In genomic region chr3:54822526-54822925, GRCm38 (mm10) we compare ENCODE assay signal across 27 mouse cellular contexts. TPM values are rescaled to one million over a fixed set of nuclear protein-coding genes. Genes with fewer than 3 reads are reported as not detected.
DNase-seq lines count a peak whose midpoint lies in the region; ATAC-seq lines count a peak whose summit lies in the region.
"Had no signal": no experiment of that assay in that cellular context is flagged by ENCODE, and none has a peak within 500 bp of the region (broad histone marks: within the 10 kb centered on the region; RNA-seq: fewer than 3 reads in every experiment).

No protein-coding gene starts in this region.

- no peak for DNase-seq in kidney, adult 8-10 months
- peak; percentile 52 for DNase-seq in midbrain, embryonic 14.5 days
- peak; percentile 5 for DNase-seq in NIH3T3 (ENCODE audit: low read depth)
- DNase-seq in spleen, postnatal 36 days (ENCODE audit: low spot score in 2 of 2) = no peak
- DNase-seq: adrenal gland, postnatal 10 days; adrenal gland, postnatal 36 days; cerebellum, adult 11 months; cerebellum, adult 2 months; cerebellum, adult 9-11 months; cerebellum, postnatal 25 days; gastrocnemius, postnatal 10 days; gastrocnemius, postnatal 36 days; heart, postnatal 10 days; heart, postnatal 36 days had no signal

- 26% methylated on average over 5 of the region's 5 CpGs for WGBS in kidney, embryonic 14.5 days
- WGBS in midbrain, embryonic 14.5 days = 69% methylated on average over 5 of the region's 5 CpGs
- 59% methylated on average over 5 of the region's 5 CpGs for WGBS in midbrain, embryonic 15.5 days

- H3K36me3 ChIP-seq in kidney, embryonic 14.5 days (ENCODE audit: control insufficient read depth, insufficient read depth, low read length) = no peaks in the 10 kb centered on the region
- no peaks in the 10 kb centered on the region for H3K36me3 ChIP-seq in midbrain, embryonic 14.5 days (ENCODE audit: control insufficient read depth, insufficient read depth, low read length)
- H3K36me3 ChIP-seq in midbrain, embryonic 15.5 days (replicated peaks) = no peaks in the 10 kb centered on the region
- H3K36me3 ChIP-seq: embryonic facial prominence, embryonic 13.5 days; forebrain, embryonic 10.5 days; heart, embryonic 12.5 days; heart, embryonic 15.5 days; hindbrain, embryonic 10.5 days; hindbrain, embryonic 13.5 days had no signal

- no peak overlapping the region for H3K9ac ChIP-seq in kidney, embryonic 14.5 days (ENCODE audit: low read depth, low read length)
- no peak overlapping the region for H3K9ac ChIP-seq in midbrain, embryonic 14.5 days (replicated peaks; ENCODE audit: low read length)
- H3K9ac ChIP-seq in midbrain, embryonic 15.5 days = no peak overlapping the region
- H3K9ac ChIP-seq: embryonic facial prominence, embryonic 13.5 days; forebrain, embryonic 13.5 days; heart, embryonic 12.5 days; heart, embryonic 15.5 days; hindbrain, embryonic 13.5 days had no signal

- 0 out of 2 replicates have a peak, but pooled peaks have one; percentile 32 for ATAC-seq in kidney, embryonic 14.5 days (ENCODE audit: low FRiP score, low TSS enrichment)
- ATAC-seq in midbrain, embryonic 14.5 days (ENCODE audit: low FRiP score, low TSS enrichment) = no peak
- no peak for ATAC-seq in midbrain, embryonic 15.5 days (replicated peaks)
- ATAC-seq: CD4-positive, CD25-positive, alpha-beta regulatory T cell, adult 4 months; forebrain, embryonic 13.5 days; forebrain, embryonic 16.5 days; hindbrain, embryonic 16.5 days; Patski had no signal

- H3K27ac ChIP-seq in kidney, embryonic 14.5 days (ENCODE audit: low read depth, low read length) = no peak overlapping the region
- H3K27ac ChIP-seq in midbrain, embryonic 14.5 days (replicated peaks; ENCODE audit: low read depth, low read length) = no peak overlapping the region
- H3K27ac ChIP-seq in midbrain, embryonic 15.5 days = no peak overlapping the region
- H3K27ac ChIP-seq: embryonic facial prominence, embryonic 13.5 days; forebrain, embryonic 10.5 days; forebrain, embryonic 13.5 days; heart, embryonic 15.5 days; hindbrain, embryonic 10.5 days; hindbrain, embryonic 13.5 days had no signal

- no peaks in the 10 kb centered on the region for H3K9me3 ChIP-seq in kidney, embryonic 14.5 days (ENCODE audit: control insufficient read depth, low read length)
- no peaks in the 10 kb centered on the region for H3K9me3 ChIP-seq in midbrain, embryonic 14.5 days (ENCODE audit: control insufficient read depth, low read length)
- no peaks in the 10 kb centered on the region for H3K9me3 ChIP-seq in midbrain, embryonic 15.5 days
- H3K9me3 ChIP-seq: embryonic facial prominence, embryonic 13.5 days; forebrain, embryonic 10.5 days; forebrain, embryonic 13.5 days; heart, embryonic 12.5 days; heart, embryonic 15.5 days; hindbrain, embryonic 10.5 days; hindbrain, embryonic 13.5 days had no signal

- no peaks in the 10 kb centered on the region for H3K27me3 ChIP-seq in kidney, embryonic 14.5 days (ENCODE audit: control insufficient read depth, insufficient read depth, low read length)
- no peaks in the 10 kb centered on the region for H3K27me3 ChIP-seq in midbrain, embryonic 14.5 days (ENCODE audit: control insufficient read depth, insufficient read depth, low read length)
- H3K27me3 ChIP-seq in midbrain, embryonic 15.5 days (replicated peaks) = no peaks in the 10 kb centered on the region
- H3K27me3 ChIP-seq: forebrain, embryonic 13.5 days; heart, embryonic 12.5 days; heart, embryonic 15.5 days; hindbrain, embryonic 13.5 days had no signal

- H3K4me2 ChIP-seq in kidney, embryonic 14.5 days (replicated peaks; ENCODE audit: low read depth, low read length) = no peak overlapping the region
- no peak overlapping the region for H3K4me2 ChIP-seq in midbrain, embryonic 14.5 days (ENCODE audit: low read length)
- no peak overlapping the region for H3K4me2 ChIP-seq in midbrain, embryonic 15.5 days
- H3K4me2 ChIP-seq: embryonic facial prominence, embryonic 13.5 days; forebrain, embryonic 13.5 days; heart, embryonic 12.5 days; heart, embryonic 15.5 days; hindbrain, embryonic 13.5 days had no signal

- no peak overlapping the region for H3K4me3 ChIP-seq in kidney, embryonic 14.5 days (ENCODE audit: low read length)
- no peak overlapping the region for H3K4me3 ChIP-seq in midbrain, embryonic 14.5 days (replicated peaks; ENCODE audit: low read depth, low read length)
- H3K4me3 ChIP-seq in midbrain, embryonic 15.5 days = no peak overlapping the region
- H3K4me3 ChIP-seq: embryonic facial prominence, embryonic 13.5 days; forebrain, embryonic 10.5 days; forebrain, embryonic 13.5 days; heart, embryonic 12.5 days; heart, embryonic 15.5 days; hindbrain, embryonic 10.5 days; hindbrain, embryonic 13.5 days had no signal

- no peaks in the 10 kb centered on the region for H3K4me1 ChIP-seq in kidney, embryonic 14.5 days (ENCODE audit: control insufficient read depth, insufficient read depth, low read length)
- no peaks in the 10 kb centered on the region for H3K4me1 ChIP-seq in midbrain, embryonic 14.5 days (ENCODE audit: control insufficient read depth, insufficient read depth, low read length)
- no peaks in the 10 kb centered on the region for H3K4me1 ChIP-seq in midbrain, embryonic 15.5 days
- H3K4me1 ChIP-seq: embryonic facial prominence, embryonic 13.5 days; forebrain, embryonic 10.5 days; forebrain, embryonic 13.5 days; heart, embryonic 12.5 days; heart, embryonic 15.5 days; hindbrain, embryonic 10.5 days; hindbrain, embryonic 13.5 days had no signal

RNA-seq across cellular contexts. Expression of gene Rfxap, which starts 14.9 kb away (rescaled TPM):
- 50.7 and 60.1 TPM in 2 replicates for polyA plus RNA-seq in kidney, embryonic 14.5 days (2014; fragmentation: Nextera tagmentation; extraction: Ambion mirVana)
- 45.4 and 59.8 TPM in 2 replicates for polyA plus RNA-seq in midbrain, embryonic 14.5 days (2014; fragmentation: Nextera tagmentation; extraction: Ambion mirVana)
- polyA plus RNA-seq in midbrain, embryonic 15.5 days (2015; fragmentation: Nextera tagmentation; extraction: Ambion mirVana) = 41.9 and 44.1 TPM in 2 replicates

Comparison
In these comparisons a context has a peak if more than half of its experiments do, and no peak if none do; other contexts are left out.
1. DNase-seq: peak in midbrain, embryonic 14.5 days (single experiment) and NIH3T3 (single experiment); none in kidney, adult 8-10 months (0 of 2) and spleen, postnatal 36 days (0 of 2).